Mouse (Mus musculus): Measurements from ENCODE around the gene Folr2.

The Folr2 gene

DNA sequence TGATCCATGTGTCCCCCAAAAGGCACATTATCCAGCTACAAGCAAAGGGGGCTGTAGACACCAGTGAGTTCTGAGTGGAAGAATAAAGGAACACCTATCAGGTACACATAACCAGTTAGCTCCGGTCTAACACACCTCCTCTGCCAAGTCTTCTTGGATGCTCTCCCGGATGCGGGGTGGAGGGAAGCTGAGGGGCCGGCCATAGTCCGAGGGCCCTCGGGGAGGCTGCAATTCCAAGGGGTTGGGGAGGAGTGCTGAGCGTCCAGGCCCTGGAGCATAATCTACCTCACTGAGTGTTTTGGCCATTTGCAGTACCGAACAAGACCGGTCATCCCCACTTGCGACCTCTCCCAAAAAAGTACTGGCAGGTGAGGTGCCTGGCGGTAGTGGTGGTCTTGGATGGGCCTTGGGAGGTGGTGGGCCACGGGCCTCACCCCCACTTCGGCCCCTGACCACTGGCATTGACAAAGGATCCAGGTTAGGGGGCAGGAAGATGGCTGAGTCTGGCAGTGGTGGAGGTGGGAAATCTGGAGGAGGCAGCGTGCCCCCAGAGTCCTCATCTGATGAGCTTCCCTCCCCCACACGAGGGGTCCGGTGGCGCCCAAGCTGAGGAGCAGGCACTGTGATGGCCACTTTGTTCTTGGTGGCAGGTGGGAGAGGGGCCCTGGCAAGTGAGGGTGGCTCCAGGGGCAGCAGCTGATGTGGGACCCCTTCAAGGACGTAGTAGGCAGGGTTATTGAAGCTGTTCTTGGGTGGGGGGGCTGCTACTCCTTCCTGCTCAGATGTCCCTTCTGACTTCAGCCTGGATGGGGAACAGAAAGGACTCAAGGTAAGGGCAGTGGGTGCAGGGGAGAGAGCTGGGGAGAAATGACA, 33.0 kb downstream of the Folr2 start:
- DNase-seq (ENCODE audit: inconsistent ontology term) = no peak

DNA sequence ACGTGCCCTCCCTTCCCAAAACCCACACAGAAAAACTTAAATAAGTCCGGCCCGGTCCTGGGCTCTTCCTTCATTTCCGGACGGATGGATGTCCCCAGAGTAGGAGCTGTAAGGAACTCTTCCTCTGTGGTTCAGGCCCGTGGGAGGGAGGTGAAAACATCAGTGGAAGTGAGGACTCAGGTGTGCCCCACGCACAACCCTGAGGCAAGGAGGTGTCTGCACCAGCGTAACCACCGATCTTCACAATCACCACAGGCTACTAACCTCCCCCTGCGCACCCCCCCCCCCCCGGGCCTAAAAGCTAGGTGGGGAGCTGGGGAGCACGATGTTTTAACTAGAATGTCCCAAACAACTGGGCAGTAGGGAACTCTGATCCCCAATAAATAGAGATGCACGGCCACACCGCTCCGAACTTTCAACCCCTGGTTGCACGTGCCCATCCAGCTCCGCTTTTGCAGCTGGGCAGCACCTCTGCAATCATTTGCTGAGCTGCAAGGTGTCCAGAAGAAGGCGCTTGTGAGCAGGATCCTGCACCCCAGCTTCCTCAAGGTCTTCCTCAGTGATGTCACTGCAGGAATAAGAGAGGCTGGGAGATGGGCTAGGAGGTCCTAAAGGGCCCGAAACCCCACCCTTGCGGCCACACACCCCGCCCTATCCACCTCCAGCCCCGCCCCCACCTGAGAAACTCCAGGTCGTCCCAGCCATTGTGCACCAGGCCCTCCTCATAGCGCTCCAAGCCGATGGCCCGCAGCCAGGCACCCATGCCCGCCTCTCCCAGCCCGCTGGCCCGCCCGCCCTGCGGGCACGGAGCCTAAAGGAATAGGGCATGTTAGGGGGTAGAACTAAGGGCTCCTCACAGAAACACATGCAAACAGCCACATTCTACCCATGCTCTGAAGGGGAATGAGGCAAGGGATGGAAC, 33.9 kb downstream of the Folr2 start:
- DNase-seq (ENCODE audit: inconsistent ontology term) = no peak

DNA sequence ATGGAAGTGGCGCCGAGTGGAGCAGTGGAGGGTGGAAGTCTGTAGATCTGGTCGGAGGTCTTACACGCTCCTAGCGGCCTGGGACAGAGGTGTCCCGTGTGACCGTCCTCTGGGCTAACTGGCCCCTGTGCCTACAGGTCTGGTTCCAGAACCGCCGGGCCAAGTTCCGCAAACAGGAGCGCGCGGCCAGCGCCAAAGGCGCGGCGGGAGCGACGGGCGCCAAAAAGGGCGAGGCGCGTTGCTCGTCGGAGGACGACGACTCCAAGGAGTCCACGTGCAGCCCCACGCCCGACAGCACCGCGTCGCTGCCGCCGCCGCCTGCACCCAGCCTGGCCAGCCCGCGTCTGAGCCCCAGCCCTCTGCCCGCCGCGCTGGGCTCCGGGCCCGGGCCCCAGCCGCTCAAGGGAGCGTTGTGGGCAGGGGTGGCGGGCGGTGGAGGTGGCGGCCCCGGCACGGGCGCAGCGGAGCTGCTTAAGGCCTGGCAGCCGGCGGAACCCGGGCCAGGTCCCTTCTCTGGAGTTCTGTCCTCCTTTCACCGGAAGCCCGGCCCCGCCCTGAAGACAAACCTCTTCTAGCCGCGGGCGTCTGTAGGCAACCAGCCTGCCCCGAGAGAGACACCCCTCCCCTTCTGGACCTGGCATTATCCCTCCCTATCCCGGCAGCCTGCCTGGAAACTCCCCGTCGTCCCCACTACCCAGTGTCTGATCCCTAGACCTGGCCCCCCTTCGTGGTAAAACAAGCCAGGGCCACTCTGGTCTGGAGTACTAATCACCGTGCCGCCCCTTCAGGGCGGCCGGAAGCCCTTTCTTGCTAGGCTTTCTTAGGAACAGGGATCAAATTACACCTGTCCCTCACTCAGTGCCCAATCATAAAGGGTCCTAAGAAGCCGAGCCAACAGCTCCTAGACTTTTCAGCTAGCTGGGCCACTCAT, 35.2 kb downstream of the Folr2 start:
- peak; percentile 82 for DNase-seq (ENCODE audit: inconsistent ontology term)

DNA sequence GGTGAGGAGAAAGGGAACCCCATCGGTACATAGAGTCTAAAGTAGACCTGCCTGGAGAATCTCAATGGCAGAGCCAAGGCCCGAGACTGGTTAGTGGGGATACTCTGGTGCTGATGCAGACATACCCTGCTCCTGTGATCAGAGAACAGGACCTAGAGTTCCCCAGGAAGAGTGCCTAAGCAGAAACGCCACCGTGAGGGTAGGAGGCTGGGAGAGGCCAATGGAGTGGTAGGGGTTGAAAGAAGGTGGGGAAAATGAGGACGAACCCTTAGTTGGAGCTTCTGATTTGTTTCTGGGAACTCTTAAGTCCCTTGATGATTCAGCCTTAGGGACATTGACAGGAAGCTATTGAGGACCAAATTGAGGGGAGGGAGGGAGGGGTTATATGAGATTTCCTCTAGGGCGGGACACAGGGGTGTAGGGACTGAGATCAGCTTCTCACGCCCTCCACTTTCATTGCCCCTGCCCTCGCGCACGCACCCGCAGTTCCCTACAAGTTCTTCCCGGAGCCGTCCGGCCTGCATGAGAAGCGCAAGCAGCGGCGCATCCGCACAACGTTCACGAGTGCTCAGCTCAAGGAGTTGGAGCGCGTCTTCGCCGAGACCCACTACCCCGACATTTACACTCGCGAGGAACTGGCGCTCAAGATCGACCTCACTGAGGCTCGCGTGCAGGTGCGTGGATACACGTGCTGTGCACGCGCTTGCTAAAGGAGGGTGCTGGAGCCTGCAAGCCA, 36.5 kb downstream of the Folr2 start:
- DNase-seq (ENCODE audit: inconsistent ontology term) = no peak

DNA sequence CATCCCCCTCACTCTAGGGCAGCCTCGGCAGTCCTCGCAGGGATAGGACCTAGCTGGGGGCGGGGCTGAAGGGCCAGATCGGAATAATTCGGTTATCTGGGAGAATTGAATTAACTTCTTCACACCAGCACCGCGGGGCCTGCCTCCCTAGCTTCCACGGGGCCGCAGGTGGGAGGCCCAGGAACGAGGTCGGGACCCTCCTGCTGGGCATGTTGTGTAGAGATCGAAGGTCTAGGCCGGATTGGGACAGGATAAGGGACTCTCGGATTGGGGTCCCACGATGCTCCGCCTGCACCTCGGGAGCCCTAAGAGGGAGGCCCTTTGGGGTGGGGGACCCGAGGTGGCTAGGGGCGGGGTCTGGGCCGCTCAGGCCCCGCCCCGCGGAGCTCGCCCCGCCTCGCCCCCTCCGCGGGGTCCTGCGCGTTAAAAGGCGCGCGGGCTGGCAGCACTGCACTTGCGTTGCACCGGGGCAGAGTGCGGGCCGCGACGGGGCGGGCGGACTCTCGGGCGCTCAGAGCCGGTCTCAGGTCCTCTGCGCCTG, 39.1 kb downstream of the Folr2 start, which contains the start of gene Phox2a:
TSS of gene Phox2a (plus strand) at position 453 of the 541 bp plus-strand sequence.
- no peak for DNase-seq (ENCODE audit: inconsistent ontology term)
